Mouse (Mus musculus) embryonic fibroblast, embryonic 13.5 days (primary cell): ENCODE data around the gene Mospd3.

ENCODE experiments used
- CTCF ChIP-seq: IDR thresholded peaks from 2 replicates; pipeline ENCODE4 v1.5.1; 2011; ENCODE audit warnings: mild to moderate bottlenecking, control low read depth, low read length, moderate library complexity, borderline replicate concordance; ENCODE audit not compliant: insufficient read depth
- POLR2A ChIP-seq: IDR thresholded peaks from 2 replicates; pipeline ENCODE4 v1.6.1; 2011; ENCODE audit warnings: low read depth, mild to moderate bottlenecking, control low read depth, low read length, moderate library complexity

- TF ChIP-seq CTCF (no peak), POLR2A (no peak)
Measured at GRCm38 (mm10) chr5:137569031-137569430, 31.8 kb downstream of the Mospd3 start.
